Mouse (Mus musculus): ENCODE data around the gene Kcnk6. TPM values are rescaled to one million over a fixed set of nuclear protein-coding genes. Genes with fewer than 3 reads are reported as not detected.
A peak's percentile ranks its signal among the peaks of the same experiment; 100 is the strongest.

The Kcnk6 gene
- polyA plus RNA-seq, 1 experiment = 34.3 TPM

- 18% methylated on average over 7 of the region's 7 CpGs for WGBS
- Histone ChIP-seq H3K4me1 (ENCODE audit: control insufficient read depth, insufficient read depth, insufficient read length) (peaks cover 9% of the 10 kb centered on the region; the same call in 1 of the 2 replicates), H3K27me3 (ENCODE audit: control insufficient read depth, insufficient read depth, low read length) (no peaks in the 10 kb centered on the region), H3K36me3 (ENCODE audit: control insufficient read depth, insufficient read depth, low read length) (peaks cover 21% of the 10 kb centered on the region), H3K4me3 (ENCODE audit: extremely low read depth, insufficient read depth, insufficient read length) (peak overlapping the region; percentile 10; the same call in 1 of the 2 replicates), H3K27ac (ENCODE audit: insufficient read depth, low read length) (no peak overlapping the region)
- no peak for TF ChIP-seq CTCF (IDR thresholded peaks at IDR 0.05; ENCODE audit: extremely low read depth, insufficient read depth, insufficient read length, insufficient replicate concordance)
- DNase-seq (ENCODE audit: low read depth in 1 of 2, low spot score in 2 of 2) = no peak
Measured at GRCm38 (mm10) chr7:29179323-29179722, 53.0 kb downstream of the Kcnk6 start.

- TF ChIP-seq CTCF (IDR thresholded peaks at IDR 0.05; ENCODE audit: extremely low read depth, insufficient read depth, insufficient read length, insufficient replicate concordance) = no peak
- TF ChIP-seq POLR2A (IDR thresholded peaks at IDR 0.05; ENCODE audit: low read depth, low read length) = no peak
- Histone ChIP-seq H3K36me3 (ENCODE audit: control insufficient read depth, insufficient read depth, low read length) (peaks cover 29% of the 10 kb centered on the region), H3K4me1 (ENCODE audit: control insufficient read depth, insufficient read depth, insufficient read length) (peaks cover 9% of the 10 kb centered on the region; the same call in 1 of the 2 replicates), H3K27ac (ENCODE audit: insufficient read depth, low read length) (no peak overlapping the region), H3K4me3 (ENCODE audit: extremely low read depth, insufficient read depth, insufficient read length) (no peak overlapping the region), H3K27me3 (ENCODE audit: control insufficient read depth, insufficient read depth, low read length) (no peaks in the 10 kb centered on the region)
- WGBS = 98% methylated on average over 4 of the region's 4 CpGs
- DNase-seq (ENCODE audit: low read depth in 1 of 2, low spot score in 2 of 2) = no peak
Measured at GRCm38 (mm10) chr7:29178106-29178505, 54.2 kb downstream of the Kcnk6 start.

GRCm38 (mm10) chr7:29172390-29173016 is 59.8 kb downstream of the Kcnk6 start:
- Histone ChIP-seq H3K27me3 (ENCODE audit: control insufficient read depth, insufficient read depth, low read length) (peaks cover 23% of the 10 kb centered on the region), H3K27ac (ENCODE audit: insufficient read depth, low read length) (no peak overlapping the region), H3K4me3 (ENCODE audit: extremely low read depth, insufficient read depth, insufficient read length) (no peak overlapping the region), H3K36me3 (ENCODE audit: control insufficient read depth, insufficient read depth, low read length) (peaks cover 32% of the 10 kb centered on the region), H3K4me1 (ENCODE audit: control insufficient read depth, insufficient read depth, insufficient read length) (peaks cover 20% of the 10 kb centered on the region)
- 91% methylated on average over 32 of the region's 32 CpGs for WGBS
- DNase-seq (ENCODE audit: low read depth in 1 of 2, low spot score in 2 of 2) = no peak
- TF ChIP-seq CTCF (IDR thresholded peaks at IDR 0.05; ENCODE audit: extremely low read depth, insufficient read depth, insufficient read length, insufficient replicate concordance) (no peak), POLR2A (IDR thresholded peaks at IDR 0.05; ENCODE audit: low read depth, low read length) (no peak)

Other genes starting within 250 kb of the Kcnk6 start
- 0.27 TPM in 2 replicates for gene Ryr1, start 107.3 kb downstream of the Kcnk6 start, polyA plus RNA-seq (2012; rRNA removed)
- gene Rasgrp4, start 97.7 kb downstream of the Kcnk6 start, polyA plus RNA-seq (2012; rRNA removed) = 16.4 and 22.5 TPM in 2 replicates
- gene Fam98c, start 76.3 kb downstream of the Kcnk6 start, polyA plus RNA-seq (2012; rRNA removed) = 40.3 and 44.4 TPM in 2 replicates
- gene Ggn, start 62.3 kb downstream of the Kcnk6 start, polyA plus RNA-seq (2012; rRNA removed) = 0.52 and 0.84 TPM in 2 replicates
- gene Spred3, start 62.1 kb downstream of the Kcnk6 start, polyA plus RNA-seq (2012; rRNA removed) = 1.4 and 1.6 TPM in 2 replicates
- 82.0 and 91.1 TPM in 2 replicates for gene Psmd8, start 51.8 kb downstream of the Kcnk6 start, polyA plus RNA-seq (2012; rRNA removed)
- 1.6 and 2.0 TPM in 2 replicates for gene Catsperg1, start 18.5 kb downstream of the Kcnk6 start, polyA plus RNA-seq (2012; rRNA removed)
- gene Yif1b, start 5.8 kb upstream of the Kcnk6 start, polyA plus RNA-seq (2012; rRNA removed) = 74.2 and 97.6 TPM in 2 replicates
- gene 2200002D01Rik, start 16.0 kb upstream of the Kcnk6 start, polyA plus RNA-seq (2012; rRNA removed) = 0.51 and 1.0 TPM in 2 replicates
- gene Spint2, start 49.4 kb upstream of the Kcnk6 start, polyA plus RNA-seq (2012; rRNA removed) = 69.7 and 88.3 TPM in 2 replicates
- gene Ppp1r14a, start 56.8 kb upstream of the Kcnk6 start, polyA plus RNA-seq (2012; rRNA removed) = 27.3 and 62.6 TPM in 2 replicates
- gene Dpf1, start 71.4 kb upstream of the Kcnk6 start, polyA plus RNA-seq (2012; rRNA removed) = 0.06 and 0.35 TPM in 2 replicates

Data from spleen, adult 2 months (tissue).